In the genomic region with DNA sequence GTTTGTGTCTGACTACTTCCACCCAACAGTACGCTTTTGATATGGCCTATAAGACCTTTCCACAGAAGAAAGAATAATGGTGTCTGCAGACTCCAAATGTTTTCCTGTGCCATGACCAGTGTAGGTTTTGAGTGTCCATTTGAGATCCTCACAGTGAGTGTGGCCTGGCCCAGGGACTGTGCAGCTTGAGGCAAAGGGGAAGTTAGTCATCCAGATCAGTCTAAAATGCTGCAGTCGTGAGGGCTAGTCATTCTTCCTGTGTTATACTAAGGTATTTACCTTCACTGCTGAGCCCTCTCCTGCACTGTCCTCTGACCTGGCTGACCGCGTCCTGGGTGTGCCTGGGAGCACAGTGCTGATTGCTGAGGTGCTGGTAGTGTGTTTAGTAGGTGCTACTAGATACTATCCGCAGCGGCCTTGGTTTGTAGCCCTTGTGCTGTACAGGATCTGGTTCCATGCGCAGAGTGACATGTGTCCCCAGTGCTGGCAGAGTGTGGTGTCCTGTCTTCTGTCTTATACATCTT, we compare ENCODE assay signal across 23 mouse cellular contexts.
"Had no signal": no experiment of that assay in that cellular context is flagged by ENCODE, and none has a peak within 500 bp of the region (broad histone marks: within the 10 kb centered on the region; RNA-seq: fewer than 3 reads in every experiment).

No protein-coding gene starts in this region.

- H3K4me2 ChIP-seq: heart, embryonic 11.5 days; heart, embryonic 13.5 days; heart, embryonic 15.5 days; hindbrain, embryonic 13.5 days; hindbrain, embryonic 15.5 days; limb, embryonic 13.5 days; limb, embryonic 15.5 days had no signal

- H3K9ac ChIP-seq: heart, embryonic 13.5 days; heart, embryonic 15.5 days; hindbrain, embryonic 13.5 days; hindbrain, embryonic 15.5 days; limb, embryonic 13.5 days; limb, embryonic 15.5 days had no signal

- H3K27me3 ChIP-seq: heart, embryonic 13.5 days; heart, embryonic 15.5 days; hindbrain, embryonic 13.5 days; hindbrain, embryonic 15.5 days; limb, embryonic 13.5 days; limb, embryonic 15.5 days had no signal

- H3K4me3 ChIP-seq: gastrocnemius, adult 2 months; heart, embryonic 13.5 days; heart, embryonic 15.5 days; hindbrain, embryonic 13.5 days; hindbrain, embryonic 15.5 days; layer of hippocampus, adult 2 months; left cerebral cortex, adult 2 months; limb, embryonic 13.5 days; limb, embryonic 15.5 days had no signal

- H3K9me3 ChIP-seq: heart, embryonic 13.5 days; heart, embryonic 15.5 days; hindbrain, embryonic 13.5 days; hindbrain, embryonic 15.5 days; limb, embryonic 13.5 days; limb, embryonic 15.5 days had no signal

- H3K27ac ChIP-seq: gastrocnemius, adult 2 months; heart, embryonic 13.5 days; heart, embryonic 15.5 days; hindbrain, embryonic 13.5 days; hindbrain, embryonic 15.5 days; hindbrain, postnatal 0 days; layer of hippocampus, adult 2 months; left cerebral cortex, adult 2 months; limb, embryonic 13.5 days; limb, embryonic 15.5 days had no signal

- DNase-seq: gastrocnemius, adult 2 months; gastrocnemius, postnatal 10 days; gastrocnemius, postnatal 25 days; heart, adult 18-20 months; heart, postnatal 14 days; heart, postnatal 36 days; kidney, adult 18-20 months; kidney, adult 8-10 months; kidney, postnatal 10 days; kidney, postnatal 25 days; kidney, postnatal 4 days; left cerebral cortex, postnatal 4 days had no signal

- ATAC-seq: hindbrain, postnatal 0 days; intestine, postnatal 0 days had no signal
